Mouse (Mus musculus) B cell, adult 2 months (primary cell): ENCODE measurements around the gene Wdhd1.
"Not testable (repeated sequence)": the region's sequence is repeated elsewhere in the genome, so short reads cannot be mapped to it uniquely, and the experiment has no call there.

Experiments
- DNase-seq, 2 experiments: peaks; one replicate each; pipeline ENCODE4 v3.0.0; 2022

Gene Wdhd1

GRCm38 (mm10) chr14:47276637-47277393 is at the start of gene Wdhd1, which contains the start of gene Socs4:
TSS of gene Wdhd1 (minus strand) at chr14:47276857.
TSS of gene Socs4 (plus strand) at chr14:47276931.
- peak; percentile 96 to 97 for DNase-seq

GRCm38 (mm10) chr14:47325965-47326761 is 49.5 kb upstream of the Wdhd1 start:
- DNase-seq: no peak

GRCm38 (mm10) chr14:47321581-47321980 is 44.9 kb upstream of the Wdhd1 start:
- DNase-seq: not testable (repeated sequence)

- no peak for DNase-seq
Measured at GRCm38 (mm10) chr14:47319362-47319761, 42.7 kb upstream of the Wdhd1 start.

GRCm38 (mm10) chr14:47310342-47311181 is 33.9 kb upstream of the Wdhd1 start:
- DNase-seq: no peak

- no peak for DNase-seq
Measured at GRCm38 (mm10) chr14:47309061-47309460, 32.4 kb upstream of the Wdhd1 start.

- DNase-seq: no peak
Measured at GRCm38 (mm10) chr14:47307669-47308068, 31.0 kb upstream of the Wdhd1 start.

GRCm38 (mm10) chr14:47305933-47306332 is 29.3 kb upstream of the Wdhd1 start:
- no peak for DNase-seq

- no peak for DNase-seq
Measured at GRCm38 (mm10) chr14:47304814-47305405, 28.3 kb upstream of the Wdhd1 start.

GRCm38 (mm10) chr14:47302885-47303680 is 26.4 kb upstream of the Wdhd1 start:
- no peak for DNase-seq

- peak; percentile 41 to 43 for DNase-seq
Measured at GRCm38 (mm10) chr14:47298819-47299261, 22.2 kb upstream of the Wdhd1 start.

- no peak for DNase-seq
Measured at GRCm38 (mm10) chr14:47298408-47298792, 21.7 kb upstream of the Wdhd1 start.

GRCm38 (mm10) chr14:47297785-47298407 is 21.2 kb upstream of the Wdhd1 start, which contains the start of gene Mapk1ip1l:
TSS of gene Mapk1ip1l (plus strand) at chr14:47298266.
- DNase-seq: peak; percentile 93 to 94

- no peak for DNase-seq
Measured at GRCm38 (mm10) chr14:47296232-47296631, 19.6 kb upstream of the Wdhd1 start.

- DNase-seq: no peak
Measured at GRCm38 (mm10) chr14:47294136-47294535, 17.5 kb upstream of the Wdhd1 start.

- DNase-seq: no peak
Measured at GRCm38 (mm10) chr14:47291772-47292171, 15.1 kb upstream of the Wdhd1 start.

- DNase-seq: no peak
Measured at GRCm38 (mm10) chr14:47287021-47287420, 10.4 kb upstream of the Wdhd1 start.

GRCm38 (mm10) chr14:47286215-47286614 is 9.6 kb upstream of the Wdhd1 start:
- no peak for DNase-seq

- DNase-seq: peak; percentile 27 to 29
Measured at GRCm38 (mm10) chr14:47285271-47285670, 8.6 kb upstream of the Wdhd1 start.

GRCm38 (mm10) chr14:47283568-47283967 is 6.9 kb upstream of the Wdhd1 start:
- DNase-seq: no peak

- no peak for DNase-seq
Measured at GRCm38 (mm10) chr14:47281535-47281934, 4.9 kb upstream of the Wdhd1 start.
